Comparison of ENCODE assay signal across 9 mouse cellular contexts in the genomic region with DNA sequence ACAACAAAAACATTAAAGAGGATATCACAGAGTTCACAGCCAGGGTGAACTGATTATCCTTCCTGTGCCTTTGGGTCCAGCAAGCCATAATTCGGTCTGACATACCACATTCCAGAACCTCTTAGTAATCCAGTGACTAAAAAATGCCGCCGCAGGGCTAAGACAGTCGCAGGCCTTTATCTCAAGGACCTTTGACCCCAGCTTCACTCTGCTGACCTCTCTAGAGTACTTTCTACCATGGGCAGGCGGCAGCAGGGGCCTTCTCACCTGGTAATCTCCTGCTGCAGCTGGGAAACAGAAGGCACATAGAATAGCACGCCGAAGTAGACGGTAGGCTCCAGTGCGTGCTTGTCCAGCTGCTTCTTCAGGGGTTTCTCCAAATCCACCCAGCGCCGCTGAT. TPM values are rescaled to one million over a fixed set of nuclear protein-coding genes. Genes with fewer than 3 reads are reported as not detected.
DNase-seq lines count a peak whose midpoint lies in the region; ATAC-seq and TF ChIP-seq lines count a peak whose summit lies in the region.
"Had no signal": no experiment of that assay in that cellular context is flagged by ENCODE, and none has a peak within 500 bp of the region (broad histone marks: within the 10 kb centered on the region; RNA-seq: fewer than 3 reads in every experiment).

No protein-coding gene starts in this region.

- peak overlapping the region; percentile 43 for H3K27ac ChIP-seq in hindbrain, embryonic 10.5 days
- no peak overlapping the region for H3K27ac ChIP-seq in hindbrain, embryonic 11.5 days (ENCODE audit: low read depth, low read length)
- peak overlapping the region; percentile 32; the same call in 1 of the 2 replicates for H3K27ac ChIP-seq in heart, postnatal 0 days (ENCODE audit: low read depth)
- peak overlapping the region; percentile 64 for H3K27ac ChIP-seq in liver, postnatal 0 days (ENCODE audit: low read depth)

- H3K9ac ChIP-seq in hindbrain, embryonic 11.5 days (ENCODE audit: low read depth, low read length) = no peak overlapping the region
- H3K9ac ChIP-seq in heart, postnatal 0 days (replicated peaks; ENCODE audit: low read depth, low read length) = no peak overlapping the region
- H3K9ac ChIP-seq in liver, postnatal 0 days (replicated peaks) = 0 out of 2 replicates have a peak overlapping the region, but pooled peaks have one; percentile 11

- peaks cover 35% of the 10 kb centered on the region for H3K4me1 ChIP-seq in hindbrain, embryonic 10.5 days (replicated peaks)
- H3K4me1 ChIP-seq in hindbrain, embryonic 11.5 days (replicated peaks; ENCODE audit: control insufficient read depth, insufficient read depth, low read length) = no peaks in the 10 kb centered on the region
- peaks cover 27% of the 10 kb centered on the region for H3K4me1 ChIP-seq in heart, postnatal 0 days (ENCODE audit: control insufficient read depth, insufficient read depth)
- H3K4me1 ChIP-seq in liver, postnatal 0 days (ENCODE audit: insufficient read depth) = peaks cover 5% of the 10 kb centered on the region

- H3K9me3 ChIP-seq in hindbrain, embryonic 10.5 days = no peaks in the 10 kb centered on the region
- no peaks in the 10 kb centered on the region for H3K9me3 ChIP-seq in hindbrain, embryonic 11.5 days (ENCODE audit: control insufficient read depth, low read length)
- no peaks in the 10 kb centered on the region for H3K9me3 ChIP-seq in heart, postnatal 0 days (replicated peaks; ENCODE audit: control insufficient read depth, low read length)
- no peaks in the 10 kb centered on the region for H3K9me3 ChIP-seq in liver, postnatal 0 days (ENCODE audit: low read length)

- H3K36me3 ChIP-seq in hindbrain, embryonic 10.5 days = 0 out of 2 replicates have a peak, but pooled peaks cover 3% of the 10 kb centered on the region
- no peaks in the 10 kb centered on the region for H3K36me3 ChIP-seq in hindbrain, embryonic 11.5 days (ENCODE audit: control insufficient read depth, insufficient read depth, low read length)
- H3K36me3 ChIP-seq in heart, postnatal 0 days (replicated peaks; ENCODE audit: control insufficient read depth, insufficient read depth, low read length) = 0 out of 2 replicates have a peak, but pooled peaks cover 3% of the 10 kb centered on the region
- H3K36me3 ChIP-seq in liver, postnatal 0 days (replicated peaks; ENCODE audit: insufficient read depth, low read length) = no peaks in the 10 kb centered on the region

- H3K4me3 ChIP-seq in hindbrain, embryonic 10.5 days = no peak overlapping the region
- H3K4me3 ChIP-seq in hindbrain, embryonic 11.5 days (ENCODE audit: low read depth, low read length) = no peak overlapping the region
- no peak overlapping the region for H3K4me3 ChIP-seq in heart, postnatal 0 days (ENCODE audit: low read depth, low read length)
- H3K4me3 ChIP-seq in liver, postnatal 0 days (ENCODE audit: low read depth, low read length) = no peak overlapping the region

- WGBS in hindbrain, embryonic 10.5 days = 28% methylated on average over 11 of the region's 11 CpGs
- WGBS in hindbrain, embryonic 11.5 days = 24% methylated on average over 11 of the region's 11 CpGs
- WGBS in heart, postnatal 0 days = 17% methylated on average over 11 of the region's 11 CpGs
- 56% methylated on average over 11 of the region's 11 CpGs for WGBS in liver, postnatal 0 days (ENCODE audit: insufficient replicate concordance)

- H3K27me3 ChIP-seq in hindbrain, embryonic 10.5 days (ENCODE audit: insufficient read depth, poor library complexity, severe bottlenecking) = no peaks in the 10 kb centered on the region
- no peaks in the 10 kb centered on the region for H3K27me3 ChIP-seq in hindbrain, embryonic 11.5 days (ENCODE audit: control insufficient read depth, insufficient read depth, low read length)
- no peaks in the 10 kb centered on the region for H3K27me3 ChIP-seq in heart, postnatal 0 days (ENCODE audit: control insufficient read depth, insufficient read depth, low read length)
- H3K27me3 ChIP-seq in liver, postnatal 0 days (ENCODE audit: insufficient read depth, low read length) = no peaks in the 10 kb centered on the region

- no peak for TF ChIP-seq CTCF in heart, postnatal 0 days (IDR thresholded peaks at IDR 0.05; ENCODE audit: low read depth)
- no peak for TF ChIP-seq CTCF in liver, postnatal 0 days (IDR thresholded peaks at IDR 0.05; ENCODE audit: low read depth)

- ATAC-seq in hindbrain, embryonic 11.5 days (ENCODE audit: low FRiP score) = no peak
- ATAC-seq in heart, postnatal 0 days (ENCODE audit: insufficient read depth, low read depth) = no peak; the same call in 1 of the 2 replicates
- peak; percentile 59 for ATAC-seq in liver, postnatal 0 days
- ATAC-seq: midbrain, embryonic 16.5 days had no signal

- peak; percentile 37 for DNase-seq in hindbrain, embryonic 10.5 days (ENCODE audit: low spot score)
- no peak for DNase-seq in hindbrain, embryonic 11.5 days (ENCODE audit: low spot score)
- peak; percentile 31 to 33 for DNase-seq in adrenal gland, adult 18-20 months (ENCODE audit: low spot score in 2 of 2)
- peak; percentile 32 for DNase-seq in heart, postnatal 0 days (ENCODE audit: low spot score)
- peak; percentile 24 for DNase-seq in liver, postnatal 0 days
- no peak for DNase-seq in frontal cortex, postnatal 14 days (ENCODE audit: low spot score in 2 of 2)
- no peak for DNase-seq in frontal cortex, adult 2 months (ENCODE audit: extremely low spot score in 1 of 2, low spot score in 1 of 2)
- DNase-seq in urinary bladder, postnatal 10 days (ENCODE audit: low spot score) = no peak

- TF ChIP-seq EP300 in heart, postnatal 0 days (IDR thresholded peaks at IDR 0.05; ENCODE audit: low read depth) = no peak
- TF ChIP-seq EP300 in liver, postnatal 0 days (IDR thresholded peaks at IDR 0.05; ENCODE audit: low read depth) = no peak

- no peak overlapping the region for H3K4me2 ChIP-seq in hindbrain, embryonic 11.5 days (replicated peaks; ENCODE audit: low read depth, low read length)
- 0 out of 2 replicates have a peak overlapping the region, but pooled peaks have one; percentile 10 for H3K4me2 ChIP-seq in heart, postnatal 0 days (ENCODE audit: low read depth, low read length)
- peak overlapping the region; percentile 13; the same call in 1 of the 2 replicates for H3K4me2 ChIP-seq in liver, postnatal 0 days (ENCODE audit: low read depth, low read length)

RNA-seq across cellular contexts. Expression of a gene that starts 22.4 kb away (rescaled TPM):
- 5.3 and 6.1 TPM in 2 replicates for polyA plus RNA-seq in hindbrain, embryonic 10.5 days (2016; fragmentation: Nextera tagmentation; extraction: Ambion mirVana)
- 6.0 and 6.4 TPM in 2 replicates for polyA plus RNA-seq in hindbrain, embryonic 11.5 days (2014; fragmentation: Nextera tagmentation; extraction: Ambion mirVana)
- total RNA-seq in adrenal gland, adult 18-20 months (2021) = 10 to 100 TPM; 16.9 to 21.0 TPM
- total RNA-seq in heart, postnatal 0 days (2014; rRNA removed; ENCODE audit: low replicate concordance) = 8.7 and 16.0 TPM in 2 replicates
- 5.4 and 6.0 TPM in 2 replicates for polyA plus RNA-seq in heart, postnatal 0 days (2015; fragmentation: Nextera tagmentation; extraction: Ambion mirVana)
- 4.0 and 4.1 TPM in 2 replicates for polyA plus RNA-seq in liver, postnatal 0 days (2015; fragmentation: Nextera tagmentation; extraction: Ambion mirVana)
- polyA plus RNA-seq in frontal cortex, adult 2 months (2012; rRNA removed) = 8.3 and 8.8 TPM in 2 replicates

RNA-seq across cellular contexts. Expression of a gene that starts 32.0 kb away (rescaled TPM):
- 119 and 133 TPM in 2 replicates for polyA plus RNA-seq in hindbrain, embryonic 10.5 days (2016; fragmentation: Nextera tagmentation; extraction: Ambion mirVana)
- 165 and 169 TPM in 2 replicates for polyA plus RNA-seq in hindbrain, embryonic 11.5 days (2014; fragmentation: Nextera tagmentation; extraction: Ambion mirVana)
- total RNA-seq in adrenal gland, adult 18-20 months (2021) = 10 to 100 TPM; 85.4 to 86.6 TPM
- total RNA-seq in heart, postnatal 0 days (2014; rRNA removed; ENCODE audit: low replicate concordance) = 73.1 TPM in 2 replicates
- 64.4 and 64.6 TPM in 2 replicates for polyA plus RNA-seq in heart, postnatal 0 days (2015; fragmentation: Nextera tagmentation; extraction: Ambion mirVana)
- polyA plus RNA-seq in liver, postnatal 0 days (2015; fragmentation: Nextera tagmentation; extraction: Ambion mirVana) = 28.8 and 29.2 TPM in 2 replicates
- 104 and 118 TPM in 2 replicates for polyA plus RNA-seq in frontal cortex, adult 2 months (2012; rRNA removed)

Comparison
In these comparisons a context has a peak if more than half of its experiments do, and no peak if none do; other contexts are left out.
1. DNase-seq: peak in hindbrain, embryonic 10.5 days (single experiment), adrenal gland, adult 18-20 months (2 of 2), heart, postnatal 0 days (single experiment) and liver, postnatal 0 days (single experiment); none in hindbrain, embryonic 11.5 days (single experiment), frontal cortex, postnatal 14 days (0 of 2), frontal cortex, adult 2 months (0 of 2) and urinary bladder, postnatal 10 days (single experiment).